Mouse (Mus musculus): ENCODE data around the gene St3gal2. TPM values are rescaled to one million over a fixed set of nuclear protein-coding genes. Genes with fewer than 3 reads are reported as not detected.

St3gal2 gene
- polyA plus RNA-seq, 2 experiments: 9.6 to 11.7 TPM

Small RNA genes lying within 50 kb of the gene (microRNA-seq; reads per million reads assigned to microRNA genes)
- gene Mir3473d: 3.4 reads per million

Other genes starting within 250 kb of the St3gal2 start
- gene Mtss1l, start 198.4 kb upstream of the St3gal2 start, polyA plus RNA-seq (2012; rRNA removed): 2.6 and 2.7 TPM in 2 replicates
- 0.52 and 0.82 TPM in 2 replicates for gene Mtss1l, start 198.4 kb upstream of the St3gal2 start, polyA plus RNA-seq (2014; fragmentation: Nextera tagmentation; extraction: Ambion mirVana)
- 0.11 TPM in 1 of 2 replicates, not detected in the other for gene Il34, start 114.0 kb upstream of the St3gal2 start, polyA plus RNA-seq (2012; rRNA removed)
- gene Il34, start 114.0 kb upstream of the St3gal2 start, polyA plus RNA-seq (2014; fragmentation: Nextera tagmentation; extraction: Ambion mirVana): not detected in 2 replicates
- gene Cog4, start 73.3 kb upstream of the St3gal2 start, polyA plus RNA-seq (2012; rRNA removed): 12.8 and 14.7 TPM in 2 replicates
- gene Cog4, start 73.3 kb upstream of the St3gal2 start, polyA plus RNA-seq (2014; fragmentation: Nextera tagmentation; extraction: Ambion mirVana): 23.8 and 25.3 TPM in 2 replicates
- 31.3 and 34.2 TPM in 2 replicates for gene Sf3b3, start 73.1 kb upstream of the St3gal2 start, polyA plus RNA-seq (2012; rRNA removed)
- 54.7 and 60.8 TPM in 2 replicates for gene Sf3b3, start 73.1 kb upstream of the St3gal2 start, polyA plus RNA-seq (2014; fragmentation: Nextera tagmentation; extraction: Ambion mirVana)
- gene Fuk, start 17.4 kb upstream of the St3gal2 start, polyA plus RNA-seq (2012; rRNA removed): 2.5 and 2.8 TPM in 2 replicates
- 1.3 and 1.5 TPM in 2 replicates for gene Fuk, start 17.4 kb upstream of the St3gal2 start, polyA plus RNA-seq (2014; fragmentation: Nextera tagmentation; extraction: Ambion mirVana)
- gene Ddx19a, start 77.9 kb downstream of the St3gal2 start, polyA plus RNA-seq (2012; rRNA removed): 20.1 and 29.0 TPM in 2 replicates
- gene Ddx19a, start 77.9 kb downstream of the St3gal2 start, polyA plus RNA-seq (2014; fragmentation: Nextera tagmentation; extraction: Ambion mirVana): 12.8 and 14.4 TPM in 2 replicates
- 1.7 and 2.4 TPM in 2 replicates for gene Ddx19b, start 111.8 kb downstream of the St3gal2 start, polyA plus RNA-seq (2012; rRNA removed)
- gene Ddx19b, start 111.8 kb downstream of the St3gal2 start, polyA plus RNA-seq (2014; fragmentation: Nextera tagmentation; extraction: Ambion mirVana): 2.8 and 3.0 TPM in 2 replicates
- gene Aars, start 113.2 kb downstream of the St3gal2 start, polyA plus RNA-seq (2012; rRNA removed): 22.0 and 30.2 TPM in 2 replicates
- 46.7 and 51.1 TPM in 2 replicates for gene Aars, start 113.2 kb downstream of the St3gal2 start, polyA plus RNA-seq (2014; fragmentation: Nextera tagmentation; extraction: Ambion mirVana)
- gene Exosc6, start 136.4 kb downstream of the St3gal2 start, polyA plus RNA-seq (2012; rRNA removed): 8.1 and 9.9 TPM in 2 replicates
- gene Exosc6, start 136.4 kb downstream of the St3gal2 start, polyA plus RNA-seq (2014; fragmentation: Nextera tagmentation; extraction: Ambion mirVana): 7.2 and 7.8 TPM in 2 replicates
- gene Clec18a, start 172.5 kb downstream of the St3gal2 start, polyA plus RNA-seq (2012; rRNA removed): not detected in 2 replicates
- not detected in 2 replicates for gene Clec18a, start 172.5 kb downstream of the St3gal2 start, polyA plus RNA-seq (2014; fragmentation: Nextera tagmentation; extraction: Ambion mirVana)
- gene Pdpr, start 174.7 kb downstream of the St3gal2 start, polyA plus RNA-seq (2012; rRNA removed): 1.3 and 1.6 TPM in 2 replicates
- gene Pdpr, start 174.7 kb downstream of the St3gal2 start, polyA plus RNA-seq (2014; fragmentation: Nextera tagmentation; extraction: Ambion mirVana): 1.0 and 1.1 TPM in 2 replicates

All from liver, embryonic 14.5 days (tissue).